Mouse (Mus musculus): ENCODE results near the gene Mmp14.
A peak's percentile ranks its signal among the peaks of the same experiment; 100 is the strongest.

The Mmp14 gene

DNA sequence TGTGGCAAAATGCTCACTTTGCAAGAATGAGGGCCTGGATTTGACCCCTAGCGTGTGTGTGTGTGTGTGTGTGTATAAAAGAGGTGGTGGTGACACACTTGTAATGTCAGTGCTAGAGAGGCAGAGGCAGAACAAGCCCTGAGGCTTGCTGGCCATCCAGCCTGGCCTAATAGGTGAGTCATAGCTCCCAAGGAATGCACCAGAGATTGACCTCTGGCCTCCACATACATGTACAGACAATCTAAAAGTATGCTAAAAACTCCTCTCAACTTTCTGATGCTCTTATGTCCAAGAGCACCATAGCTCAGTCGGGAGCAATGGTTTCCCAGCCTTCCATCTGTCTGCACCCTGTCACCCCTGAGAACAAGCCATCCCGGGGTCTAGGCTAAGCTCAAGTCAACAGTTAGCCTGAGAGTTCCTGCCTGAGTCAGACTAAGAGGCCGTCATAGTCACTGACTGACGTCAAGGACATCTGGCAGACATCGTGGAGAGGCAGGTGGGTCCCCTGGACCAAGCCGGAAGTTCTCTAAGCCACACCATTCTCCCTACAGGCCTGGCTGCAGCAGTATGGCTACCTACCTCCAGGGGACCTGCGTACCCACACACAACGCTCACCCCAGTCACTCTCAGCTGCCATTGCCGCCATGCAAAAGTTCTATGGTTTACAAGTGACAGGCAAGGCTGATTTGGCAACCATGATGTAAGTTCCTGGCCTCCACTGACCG is 3.9 kb downstream of the Mmp14 start:
- no peak for DNase-seq

DNA sequence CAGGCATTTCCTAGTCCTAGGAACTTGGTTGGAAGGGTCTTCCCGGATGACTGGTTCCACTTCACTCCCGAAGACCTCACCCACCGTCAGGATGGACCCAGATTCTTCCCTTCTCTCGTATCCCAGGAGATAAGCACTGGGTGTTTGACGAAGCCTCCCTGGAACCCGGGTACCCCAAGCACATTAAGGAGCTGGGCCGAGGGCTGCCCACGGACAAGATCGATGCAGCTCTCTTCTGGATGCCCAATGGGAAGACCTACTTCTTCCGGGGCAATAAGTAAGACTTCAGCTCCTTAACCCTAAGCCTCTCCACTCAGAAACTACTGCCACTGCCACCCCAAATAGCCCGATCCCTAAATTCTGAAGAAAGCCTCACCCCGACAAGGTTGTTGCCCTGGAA is 7.7 kb downstream of the Mmp14 start:
- no peak for DNase-seq

DNA sequence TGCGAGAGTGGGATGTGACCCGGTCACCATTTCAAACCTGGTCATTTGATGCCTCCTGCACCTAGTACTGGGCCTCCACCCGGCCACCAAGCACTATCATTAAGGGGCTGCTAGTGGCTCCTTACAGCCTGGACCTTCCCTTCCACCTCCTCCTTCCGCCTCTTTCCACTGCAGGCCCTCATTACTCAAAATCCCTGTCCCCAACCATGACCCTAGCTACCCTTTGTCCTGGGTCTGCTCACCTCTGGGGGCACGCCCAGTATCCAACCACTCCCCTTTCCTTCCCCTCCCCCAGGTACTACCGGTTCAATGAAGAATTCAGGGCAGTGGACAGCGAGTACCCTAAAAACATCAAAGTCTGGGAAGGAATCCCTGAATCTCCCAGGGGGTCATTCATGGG is 8.2 kb downstream of the Mmp14 start:
- DNase-seq, result no peak

DNA sequence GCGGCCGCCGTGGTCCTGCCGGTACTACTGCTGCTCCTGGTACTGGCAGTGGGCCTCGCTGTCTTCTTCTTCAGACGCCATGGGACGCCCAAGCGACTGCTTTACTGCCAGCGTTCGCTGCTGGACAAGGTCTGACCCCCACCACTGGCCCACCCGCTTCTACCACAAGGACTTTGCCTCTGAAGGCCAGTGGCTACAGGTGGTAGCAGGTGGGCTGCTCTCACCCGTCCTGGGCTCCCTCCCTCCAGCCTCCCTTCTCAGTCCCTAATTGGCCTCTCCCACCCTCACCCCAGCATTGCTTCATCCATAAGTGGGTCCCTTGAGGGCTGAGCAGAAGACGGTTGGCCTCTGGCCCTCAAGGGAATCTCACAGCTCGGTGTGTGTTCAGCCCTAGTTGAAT is 9.1 kb downstream of the Mmp14 start:
- DNase-seq, result no peak

- no peak for DNase-seq
These were observed 10.0 kb downstream of the Mmp14 start for GRCm38 (mm10) chr14:54441365-54441764.

GRCm38 (mm10) chr14:54442548-54442947 is 11.1 kb downstream of the Mmp14 start:
- no peak for DNase-seq

- no peak for DNase-seq
These were observed 11.8 kb downstream of the Mmp14 start for GRCm38 (mm10) chr14:54443196-54443595.

- no peak for DNase-seq
These were observed 12.6 kb downstream of the Mmp14 start for GRCm38 (mm10) chr14:54443712-54444618.

DNA sequence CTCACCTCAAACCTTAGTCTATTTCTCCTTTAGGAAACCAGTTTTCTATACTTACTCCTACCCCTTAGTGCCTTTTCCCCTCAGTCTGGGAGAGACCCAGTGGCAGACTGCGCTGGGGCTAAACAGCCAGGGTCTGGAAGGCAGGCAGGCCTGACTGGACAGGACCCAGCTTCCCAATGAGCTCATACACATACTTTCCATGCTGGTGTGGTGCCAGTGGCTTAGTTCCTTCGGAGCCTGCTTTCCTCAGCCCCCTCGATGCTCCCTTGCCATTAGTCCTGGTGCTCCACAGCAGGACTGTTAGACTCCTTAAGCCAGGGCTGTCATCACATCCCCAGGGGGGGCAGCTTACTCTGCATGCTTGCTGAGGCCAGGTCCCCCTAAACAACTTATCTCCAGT is 14.1 kb downstream of the Mmp14 start:
- DNase-seq, result no peak

DNA sequence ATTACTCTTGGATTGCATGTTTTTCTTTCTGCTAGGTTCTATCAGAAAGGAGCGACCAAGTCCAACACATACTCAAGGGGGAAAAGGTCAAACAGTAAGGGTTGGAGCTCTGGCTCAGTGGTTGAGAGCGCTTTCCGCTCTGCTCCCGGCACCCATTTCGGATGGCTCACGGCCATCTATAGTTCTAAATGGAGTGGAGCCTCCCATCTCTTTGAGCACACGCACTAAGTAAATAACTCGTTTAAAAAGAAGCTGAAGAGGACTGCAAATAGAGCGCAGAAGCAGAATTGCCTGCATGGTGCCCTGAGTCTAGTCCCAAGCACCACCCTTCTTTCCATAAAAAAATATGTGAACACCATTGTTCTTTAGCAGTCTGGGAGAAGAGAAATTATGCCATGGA is 22.2 kb downstream of the Mmp14 start:
- DNase-seq, result no peak

GRCm38 (mm10) chr14:54454669-54455528 is 23.5 kb downstream of the Mmp14 start:
- no peak for DNase-seq

DNA sequence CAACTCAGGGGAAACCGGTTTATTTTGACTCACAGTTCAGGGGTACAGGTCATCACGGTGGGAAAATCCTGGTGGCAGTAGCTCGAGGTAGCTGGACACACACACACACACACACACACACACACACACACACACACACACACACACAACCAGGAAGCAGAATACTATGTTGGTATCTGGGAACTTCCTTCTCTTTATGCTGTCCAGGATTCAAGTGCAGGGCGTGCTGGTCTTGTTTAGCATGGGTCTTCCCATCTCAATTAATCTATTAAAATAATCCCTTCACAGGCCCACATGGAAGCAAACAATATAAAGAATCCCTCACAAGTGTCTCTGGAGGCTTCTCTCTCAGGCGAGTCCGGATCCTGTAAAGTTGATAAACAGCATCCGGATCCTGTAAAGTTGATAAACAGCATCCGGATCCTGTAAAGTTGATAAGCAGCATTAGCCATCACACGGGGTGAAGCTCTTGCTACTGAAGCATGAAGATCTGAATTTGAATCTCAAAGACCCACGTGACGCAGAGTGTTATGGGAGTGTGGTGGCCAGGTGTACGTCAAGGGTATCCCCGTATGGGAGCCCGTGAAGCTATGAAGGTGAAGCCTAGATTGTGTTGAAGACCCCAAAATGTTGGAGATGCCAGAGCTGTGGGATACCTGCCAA is 26.6 kb downstream of the Mmp14 start:
- DNase-seq, result no peak

DNA sequence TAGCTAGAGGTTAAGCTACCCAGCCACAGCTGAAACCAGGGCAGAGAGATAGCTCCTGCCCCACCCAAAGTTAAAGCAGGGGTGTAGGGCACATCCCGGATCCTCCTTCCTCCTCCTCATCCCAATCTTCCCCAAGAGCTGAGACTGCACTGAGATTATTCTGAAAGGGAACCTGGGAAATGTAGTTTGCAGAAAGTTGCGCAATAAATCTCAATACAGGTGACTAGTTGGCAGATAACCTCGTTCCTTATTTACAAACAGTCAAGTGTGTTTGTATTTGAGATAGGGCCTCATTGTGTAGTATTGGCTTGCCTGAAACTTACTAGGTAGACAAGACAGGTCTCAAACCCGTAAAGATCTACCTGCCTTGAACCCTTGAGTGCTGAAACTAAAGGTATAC is 30.7 kb downstream of the Mmp14 start:
- DNase-seq, result no peak

- no peak for DNase-seq
These were observed 31.9 kb downstream of the Mmp14 start for GRCm38 (mm10) chr14:54463108-54463958.

GRCm38 (mm10) chr14:54463959-54464292 is 32.5 kb downstream of the Mmp14 start, which contains the start of gene Lrp10:
Gene Lrp10 (plus strand): TSS chr14:54464137.
- peak; percentile 90 for DNase-seq

DNA sequence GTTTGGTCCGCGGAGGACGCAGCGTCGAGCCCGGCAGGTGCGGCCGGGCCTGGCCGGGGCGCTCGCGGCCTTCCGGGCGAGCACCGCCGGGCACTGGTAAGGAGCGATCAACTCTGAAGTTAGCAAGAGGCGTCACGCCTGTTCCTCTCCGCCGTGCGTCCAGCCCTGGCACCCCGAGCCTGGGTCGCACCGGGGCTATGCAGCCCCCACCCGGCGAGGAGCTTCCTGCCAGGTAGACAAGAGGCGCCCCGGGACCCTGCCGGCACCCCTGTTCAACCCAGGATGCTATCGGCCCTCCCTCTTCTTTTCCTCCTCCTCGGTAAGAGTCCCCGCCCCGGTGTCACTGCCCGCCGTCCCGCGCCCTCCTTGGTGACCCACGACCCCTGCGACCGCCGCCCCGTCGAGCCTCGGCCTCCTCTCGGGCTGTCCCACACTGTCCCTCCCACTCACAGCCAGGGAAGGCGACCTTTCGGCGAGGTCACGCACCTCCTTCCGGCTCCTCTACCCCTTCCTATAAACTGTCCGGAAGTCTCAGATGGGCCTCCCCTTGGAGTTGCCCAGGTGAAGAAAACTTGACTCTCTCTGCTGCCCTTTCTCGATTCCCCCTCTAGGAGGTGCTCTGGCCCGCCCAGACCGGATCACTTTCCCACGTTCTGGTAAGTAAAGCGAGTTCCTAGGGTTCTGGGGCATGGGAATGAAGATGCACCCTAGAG is 33.0 kb downstream of the Mmp14 start:
- peak; percentile 90 for DNase-seq

DNA sequence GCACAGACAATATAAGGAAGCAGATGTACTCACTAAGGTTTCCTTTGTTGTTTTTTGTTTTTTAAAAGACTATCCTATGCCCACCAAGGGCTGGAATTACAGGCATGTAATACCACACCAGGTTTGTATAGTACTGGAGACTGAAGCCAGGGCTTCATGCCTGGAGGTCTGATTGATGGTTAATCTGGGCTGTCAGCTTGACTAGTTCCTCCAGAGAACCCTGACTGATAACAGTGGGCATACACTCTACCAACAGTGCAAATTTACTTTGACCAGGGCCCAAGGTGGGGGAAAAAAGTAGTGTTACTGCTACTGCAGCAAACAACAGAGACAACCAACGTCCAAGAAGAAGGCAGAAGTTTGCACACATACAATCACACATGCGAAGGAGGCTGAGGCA is 40.1 kb downstream of the Mmp14 start:
- DNase-seq, result no peak

DNA sequence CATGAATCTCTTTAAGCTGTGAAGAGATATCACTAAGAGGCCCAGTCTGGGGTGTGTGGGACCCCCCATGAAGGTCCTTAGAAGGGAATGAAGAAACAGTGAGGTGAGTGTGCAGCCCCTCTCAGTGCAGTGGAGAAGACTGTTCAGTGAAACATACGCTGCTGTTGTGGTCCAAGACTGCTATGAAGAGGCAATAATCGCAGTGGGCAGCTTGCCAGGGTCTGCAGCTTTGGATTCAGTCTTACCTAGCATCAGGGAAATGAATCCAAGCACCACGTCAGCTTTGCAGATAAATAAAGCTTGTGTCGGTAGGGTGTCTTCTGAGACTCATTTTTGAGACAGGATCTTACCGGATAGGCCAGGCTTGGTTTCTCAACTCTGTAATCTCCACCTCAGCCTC is 41.3 kb downstream of the Mmp14 start:
- no peak for DNase-seq

- DNase-seq, result no peak
These were observed 43.3 kb downstream of the Mmp14 start for GRCm38 (mm10) chr14:54474744-54475143.

DNA sequence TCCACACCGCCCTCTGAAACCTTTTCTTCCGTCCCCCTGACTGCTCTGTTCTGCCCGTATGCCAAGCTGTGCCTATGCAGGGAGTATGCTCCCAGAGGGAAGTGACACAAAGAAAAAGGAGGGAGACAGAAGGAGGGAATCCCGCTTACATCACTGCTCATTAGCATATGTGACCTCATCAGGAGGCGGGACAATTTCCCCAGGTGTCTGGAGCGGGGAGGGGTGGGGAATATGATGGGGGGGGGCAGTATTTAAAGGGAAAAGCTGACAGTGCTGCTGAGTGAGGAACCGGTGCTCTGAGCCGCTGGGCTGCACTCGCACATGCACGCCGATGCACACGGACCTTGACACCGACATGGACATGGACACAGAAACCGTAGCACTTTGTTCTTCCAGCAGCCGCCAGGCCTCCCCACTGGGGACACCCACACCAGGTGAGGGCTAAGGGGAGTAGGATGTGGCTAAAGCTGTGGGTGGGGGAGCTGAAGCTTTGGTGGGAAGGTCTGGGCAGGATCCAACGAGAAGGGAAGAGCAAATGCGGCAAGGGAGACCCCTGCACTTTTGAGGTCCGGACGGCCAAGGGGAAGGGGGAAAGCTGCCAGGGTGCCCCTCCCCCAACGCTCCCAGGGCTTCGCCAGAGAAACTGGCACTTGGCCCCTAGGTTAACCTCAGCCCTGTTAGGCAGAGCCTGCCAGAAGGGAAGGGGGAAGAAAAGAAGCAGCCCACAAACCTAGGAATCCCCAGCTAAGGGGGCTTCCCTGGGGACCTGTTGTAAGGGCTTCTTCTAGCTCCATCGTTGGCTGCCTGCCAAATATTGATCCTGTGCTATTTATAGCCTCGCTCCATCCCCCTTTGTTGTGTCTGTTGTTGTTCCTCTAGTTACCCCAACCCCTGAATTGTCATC is 44.8 kb downstream of the Mmp14 start, which contains the start of gene Rem2:
Gene Rem2, plus strand, starts transcription at position 160 of the 904 bp plus-strand sequence.
- DNase-seq, result peak; percentile 49

Data from kidney, adult 9 months (tissue).